Mouse (Mus musculus) kidney, postnatal 10 days (tissue): ENCODE data around the gene Pabpn1.

Experiments
- DNase-seq: peaks from one replicate; pipeline ENCODE4 v3.0.0; 2021; ENCODE audit warnings: mixed read lengths

Gene Pabpn1

DNA sequence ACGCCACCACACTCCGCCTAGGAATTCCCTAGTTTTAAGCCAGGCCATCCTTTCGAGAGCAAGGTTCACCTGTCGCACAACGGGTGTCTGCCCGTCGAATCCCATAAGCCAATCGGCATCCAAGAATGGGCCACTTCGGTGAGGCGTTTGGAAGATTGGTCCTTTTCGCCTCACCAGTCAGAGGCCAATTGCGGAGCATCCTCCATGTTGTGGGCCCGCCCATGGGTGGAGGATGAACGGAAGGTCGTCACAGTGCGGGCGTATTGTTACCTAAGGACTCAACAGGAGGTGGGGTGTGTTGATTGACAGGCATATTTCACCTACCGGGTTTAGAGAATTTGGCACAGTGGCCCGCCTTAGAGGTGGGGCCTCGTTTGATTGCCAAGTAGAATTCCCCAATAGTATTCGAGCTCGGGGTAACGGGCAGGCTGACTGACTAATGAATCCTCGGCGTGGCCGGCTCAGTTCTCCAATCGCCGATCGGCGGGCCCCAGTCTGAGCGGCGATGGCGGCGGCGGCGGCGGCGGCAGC, 1.4 kb downstream of the Pabpn1 start:
- DNase-seq = peak; percentile 96

DNA sequence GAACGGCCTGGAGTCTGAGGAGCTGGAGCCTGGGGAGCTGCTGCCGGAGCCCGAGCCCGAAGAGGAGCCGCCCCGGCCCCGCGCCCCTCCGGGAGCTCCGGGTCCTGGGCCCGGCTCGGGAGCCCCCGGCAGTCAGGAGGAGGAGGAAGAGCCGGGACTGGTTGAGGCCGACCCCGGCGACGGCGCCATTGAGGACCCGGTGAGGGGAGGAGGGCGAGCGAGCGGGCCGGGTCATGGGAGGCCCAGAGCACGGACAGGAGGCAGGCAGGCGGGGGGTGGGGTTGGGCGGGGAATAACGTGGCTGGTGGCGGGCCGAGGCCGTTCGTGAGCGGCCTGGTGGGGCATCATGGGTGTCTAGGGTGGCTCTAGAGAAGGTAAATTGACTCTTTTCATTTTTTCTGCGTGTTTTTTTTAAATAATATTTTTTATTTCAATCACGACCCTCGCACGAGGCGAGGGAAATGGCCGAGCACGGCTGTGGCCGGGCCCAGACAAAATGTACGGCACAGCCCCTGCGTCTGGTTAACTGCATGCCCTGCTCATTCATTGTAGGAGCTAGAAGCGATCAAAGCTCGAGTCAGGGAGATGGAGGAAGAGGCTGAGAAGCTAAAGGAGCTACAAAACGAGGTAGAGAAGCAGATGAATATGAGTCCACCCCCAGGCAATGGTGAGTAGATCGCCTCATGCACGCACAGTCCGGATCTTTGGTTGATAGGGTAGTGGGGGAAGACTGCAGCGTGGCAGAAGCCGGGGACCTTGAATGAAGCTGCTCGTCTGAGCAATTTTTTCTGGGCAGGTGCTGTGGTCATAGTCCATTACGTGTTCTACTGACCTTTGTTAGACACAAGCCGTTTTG, 2.2 kb downstream of the Pabpn1 start:
- DNase-seq = peak; percentile 79

DNA sequence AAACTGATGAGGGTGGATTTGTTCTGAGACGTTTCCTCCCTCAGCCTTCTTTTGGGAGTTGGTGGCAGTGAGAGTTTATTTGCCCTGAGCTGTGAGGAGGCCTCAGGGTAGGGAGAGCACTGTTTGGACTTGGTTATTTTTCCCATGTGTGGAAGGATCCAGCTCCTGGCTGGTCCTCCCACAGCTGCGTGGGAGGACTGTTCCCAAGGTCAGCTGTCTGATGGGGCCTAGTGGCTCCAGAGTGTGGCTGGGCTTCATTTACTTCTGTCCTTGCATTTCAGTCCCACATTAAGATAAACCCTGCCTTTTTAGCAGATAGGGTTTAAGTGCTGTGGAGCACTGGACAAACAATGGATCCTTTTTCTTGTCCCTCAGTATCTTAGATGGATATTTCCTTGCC, 5.1 kb downstream of the Pabpn1 start:
- DNase-seq = peak; percentile 28

DNA sequence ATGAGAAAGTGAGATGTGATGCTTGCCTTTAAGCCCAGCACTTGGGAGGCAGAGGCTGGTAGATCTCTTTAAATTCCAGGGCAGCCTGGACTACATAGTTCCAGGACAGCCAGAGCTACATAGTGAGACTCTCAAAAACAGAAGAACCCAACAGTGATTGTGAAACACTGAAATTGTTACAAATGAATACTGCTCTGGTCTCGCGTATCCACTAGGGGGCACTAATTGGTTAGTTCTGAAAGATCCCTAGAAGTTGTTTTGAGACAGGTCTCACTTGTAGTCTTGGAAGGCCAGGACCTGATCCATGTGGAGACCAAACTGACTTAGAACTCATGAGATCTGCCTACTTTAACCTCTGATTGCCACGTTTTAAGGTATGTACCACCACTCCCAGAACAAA, 8.1 kb downstream of the Pabpn1 start:
- peak; percentile 83 for DNase-seq

DNA sequence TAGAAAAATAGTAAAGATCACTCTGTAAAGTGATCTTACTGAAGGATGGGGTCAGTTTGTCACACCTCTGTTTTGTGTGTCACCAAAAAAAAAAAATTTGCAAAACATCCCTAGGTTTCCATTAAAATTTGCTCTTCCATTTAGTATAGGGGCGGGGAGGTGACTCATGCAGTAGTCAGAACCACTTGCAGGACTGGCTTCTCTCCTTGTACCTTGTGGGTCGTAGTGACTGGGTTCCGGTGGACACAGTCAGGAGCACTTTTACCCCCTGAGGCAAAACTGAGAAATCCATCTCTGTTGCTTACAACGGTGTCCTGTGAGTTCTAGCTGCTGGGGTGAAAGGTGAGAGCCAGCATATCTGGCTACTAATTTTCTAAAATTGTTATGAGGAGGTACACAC, 11.3 kb downstream of the Pabpn1 start:
- no peak for DNase-seq

DNA sequence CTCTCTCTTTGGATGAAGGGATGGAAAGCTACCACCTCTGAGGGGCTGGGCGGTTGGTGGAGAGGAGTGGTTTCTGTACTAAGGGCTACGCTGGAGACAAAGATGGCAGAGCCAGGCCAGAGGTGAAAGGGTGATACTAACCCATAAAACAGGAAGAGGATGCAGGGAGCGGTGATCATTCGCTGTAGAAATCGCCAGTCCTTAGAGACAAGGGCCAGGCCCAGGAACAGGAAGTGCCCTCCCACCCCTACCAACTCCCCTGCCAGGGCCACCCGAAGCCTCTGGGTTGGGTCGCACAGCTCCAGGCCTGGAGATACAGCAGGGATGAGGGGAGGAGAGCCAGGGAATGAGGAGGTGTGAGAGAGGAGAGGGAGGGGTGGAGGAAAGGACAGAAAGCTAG, 16.4 kb downstream of the Pabpn1 start:
- no peak for DNase-seq

DNA sequence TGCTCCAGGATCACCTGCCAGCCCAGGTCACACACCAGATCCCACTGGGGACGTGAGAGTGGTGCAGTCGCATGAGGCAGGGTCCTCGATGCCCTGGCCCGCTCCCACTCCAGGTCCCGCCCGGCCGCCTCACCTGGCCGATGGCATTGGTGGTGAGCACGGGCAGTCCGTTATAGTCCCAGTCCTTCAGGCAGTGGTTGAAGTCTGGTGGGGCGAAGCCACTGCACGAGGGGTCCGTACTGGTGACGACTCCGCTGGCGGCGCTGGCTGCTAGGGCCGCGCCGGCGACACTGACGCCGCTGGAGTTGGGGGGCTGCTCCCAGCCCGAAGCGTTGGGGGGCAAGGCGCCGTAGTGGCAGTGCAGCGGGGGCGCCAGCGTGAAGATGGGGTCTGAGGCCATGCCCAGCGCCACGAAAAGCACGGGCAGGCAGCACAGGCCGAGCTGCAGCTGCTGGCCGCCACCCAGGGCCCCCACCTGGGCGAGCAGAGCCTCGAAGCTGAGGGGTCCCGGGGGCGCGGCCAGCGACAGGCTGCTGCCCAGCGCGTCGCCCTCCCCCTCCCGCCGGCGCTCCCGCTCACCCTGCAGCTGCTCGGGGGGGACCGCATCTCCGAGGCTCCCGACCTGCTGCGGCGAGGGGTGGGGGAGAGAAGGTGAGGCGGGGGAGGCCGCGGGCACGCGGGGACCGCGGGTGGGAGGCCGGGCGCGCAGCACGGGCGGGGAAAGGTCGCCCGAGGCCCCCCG, 20.0 kb downstream of the Pabpn1 start:
- DNase-seq = peak; percentile 59

DNA sequence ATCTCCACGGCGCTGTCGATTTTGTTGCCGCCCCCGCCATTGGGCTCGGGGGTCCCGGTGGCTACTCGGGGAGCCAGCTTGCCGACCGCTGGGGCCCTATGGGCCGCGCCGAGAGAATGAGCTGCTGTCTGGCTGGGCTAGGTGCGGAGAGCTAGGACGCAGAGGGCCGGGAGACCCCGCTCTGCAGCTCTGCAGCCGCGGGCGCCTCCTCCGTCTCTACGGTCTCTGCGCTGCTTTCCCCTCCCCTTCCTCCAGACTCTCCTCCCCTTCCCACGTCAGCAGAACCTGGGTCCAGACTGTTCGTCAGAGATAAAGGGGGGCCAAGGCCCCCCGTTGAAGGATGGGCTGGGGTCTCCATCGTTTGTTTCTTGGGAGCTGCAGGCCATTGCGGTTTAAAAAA, 20.6 kb downstream of the Pabpn1 start, which contains the start of gene Slc22a17:
TSS of gene Slc22a17 (minus strand) at position 247 of the 400 bp plus-strand sequence.
- peak; percentile 87 for DNase-seq

DNA sequence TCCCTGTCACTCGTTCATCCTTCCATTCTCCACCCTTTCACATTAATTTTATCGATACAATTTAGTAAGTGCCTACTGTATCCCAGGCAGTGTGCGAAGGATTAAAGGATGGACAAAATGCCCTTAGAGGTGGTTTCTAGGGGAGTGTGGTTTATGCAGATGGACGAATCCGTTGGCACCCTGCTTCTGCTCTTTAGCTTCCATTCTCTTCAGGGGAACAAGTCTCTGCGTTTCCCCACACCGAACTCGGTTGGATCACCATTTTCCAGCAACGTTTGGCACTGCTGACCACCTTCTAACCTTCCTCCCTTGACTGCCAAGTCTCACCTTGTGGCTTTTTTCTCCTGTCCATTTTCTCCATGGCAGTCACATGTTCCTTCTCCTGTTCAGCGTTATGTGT, 21.0 kb downstream of the Pabpn1 start:
- no peak for DNase-seq

DNA sequence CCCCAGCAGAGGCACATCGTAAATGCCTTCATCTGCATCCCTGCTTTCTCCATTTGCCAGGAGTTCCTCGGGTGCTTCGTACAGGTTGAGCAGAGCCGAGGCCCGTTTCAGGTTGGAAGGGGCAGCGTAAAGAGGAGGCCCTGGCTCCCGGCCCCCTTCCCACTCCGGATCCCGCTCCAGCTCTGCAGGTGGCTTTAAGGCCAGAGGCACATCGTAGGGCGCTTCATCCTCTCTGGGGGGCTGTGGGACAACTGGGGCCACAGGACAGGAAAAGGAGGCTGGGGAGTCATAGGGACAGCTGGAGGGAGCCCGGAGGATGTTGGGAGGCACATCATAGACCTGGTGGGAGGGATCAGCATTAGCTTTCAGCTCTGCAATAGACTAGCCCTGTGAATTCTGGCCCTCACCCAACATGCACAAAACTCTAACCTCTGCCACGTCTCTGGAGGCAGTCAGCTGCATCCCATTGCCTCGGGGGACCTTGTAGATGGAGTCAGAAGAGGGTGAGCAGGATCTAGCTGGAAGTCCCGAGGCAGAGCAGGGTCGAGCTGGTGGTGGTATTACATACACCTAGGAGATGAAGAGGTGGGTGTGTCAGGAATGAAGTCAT, 27.9 kb downstream of the Pabpn1 start:
- DNase-seq = peak; percentile 63

DNA sequence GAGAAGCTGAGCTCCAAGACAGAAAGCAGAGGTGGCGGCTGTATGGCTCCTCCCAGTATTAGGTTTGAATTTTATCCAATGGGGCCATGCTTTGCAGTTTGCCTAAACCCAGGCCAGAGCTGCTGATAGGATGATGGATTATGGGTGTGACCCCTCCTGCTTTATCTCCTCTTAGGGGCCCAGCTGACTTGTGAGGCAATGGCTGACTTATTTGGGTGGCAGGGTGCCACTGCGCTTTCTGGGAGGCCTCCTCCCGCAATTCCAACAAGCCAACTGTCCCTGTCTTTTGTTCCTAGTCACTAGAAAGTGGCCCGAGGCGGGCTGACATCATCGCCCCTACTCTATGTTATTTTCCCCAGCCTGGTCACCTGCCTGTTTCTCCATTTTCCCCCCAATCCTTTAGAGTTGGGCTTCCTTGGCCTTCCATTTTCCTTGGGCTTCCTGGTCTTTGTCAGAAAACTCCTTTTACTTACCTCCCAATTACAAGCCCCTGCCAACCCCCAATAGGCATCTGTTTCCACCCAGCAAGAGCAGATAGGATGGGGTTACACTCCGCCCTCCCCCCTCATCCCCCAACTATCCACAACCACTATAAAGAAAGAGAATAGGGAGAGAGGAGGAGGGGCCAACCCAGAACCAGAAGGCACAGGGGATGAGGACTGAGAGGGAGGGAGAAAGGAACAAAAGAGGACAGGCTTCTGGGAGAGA, 32.5 kb downstream of the Pabpn1 start:
- DNase-seq = peak; percentile 52

DNA sequence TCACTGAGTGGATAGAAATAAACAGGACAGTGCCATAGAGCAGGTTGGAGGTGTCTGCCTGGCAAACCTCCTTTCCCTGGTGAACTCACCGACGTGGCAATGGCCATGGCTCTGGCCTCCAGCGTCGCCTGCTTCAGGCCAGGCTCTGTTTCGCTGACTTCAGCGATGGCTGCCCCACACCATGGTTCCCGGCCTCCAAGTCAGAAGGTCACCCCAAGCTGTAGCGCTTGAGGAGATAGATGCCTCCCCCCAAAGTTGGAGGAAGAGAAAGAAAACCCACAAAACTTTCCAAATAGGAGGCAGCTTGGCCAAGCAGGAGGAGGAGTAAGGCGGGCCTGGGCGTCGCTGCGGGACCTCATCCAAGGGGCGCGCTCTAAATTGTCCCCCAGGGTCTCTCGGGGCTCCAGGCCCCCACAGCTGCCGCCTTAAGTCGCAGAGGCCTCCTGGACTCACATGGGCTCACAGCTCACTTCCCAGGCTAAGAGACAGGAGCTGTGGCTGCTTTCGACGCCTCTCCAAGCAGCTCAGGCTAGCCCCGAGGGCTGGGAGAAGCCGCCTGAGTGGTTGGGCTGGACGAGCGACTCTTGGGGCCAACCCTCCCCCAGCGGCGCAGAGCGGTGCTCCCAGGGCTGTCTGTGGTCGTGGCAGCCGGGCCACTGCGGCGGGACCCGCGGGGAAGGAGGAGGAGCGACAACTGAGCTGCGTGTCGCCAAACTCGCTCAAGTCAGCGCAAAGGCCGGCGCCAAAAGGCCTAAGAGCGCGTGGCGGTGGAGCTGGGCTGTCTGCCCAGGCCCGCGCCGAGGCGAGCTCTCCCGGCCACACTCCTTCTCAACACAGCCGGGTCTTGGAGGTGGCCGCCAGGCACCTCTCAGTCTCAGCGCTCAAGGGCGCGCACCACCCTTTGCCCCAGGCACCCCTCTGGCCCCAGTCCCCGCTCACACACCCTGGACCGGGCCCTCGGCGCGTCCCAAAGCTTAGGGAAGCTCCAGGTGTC, 33.3 kb downstream of the Pabpn1 start, which contains the start of gene Efs:
TSS of gene Efs (minus strand) at position 778 of the 994 bp plus-strand sequence.
- DNase-seq = peak; percentile 80

DNA sequence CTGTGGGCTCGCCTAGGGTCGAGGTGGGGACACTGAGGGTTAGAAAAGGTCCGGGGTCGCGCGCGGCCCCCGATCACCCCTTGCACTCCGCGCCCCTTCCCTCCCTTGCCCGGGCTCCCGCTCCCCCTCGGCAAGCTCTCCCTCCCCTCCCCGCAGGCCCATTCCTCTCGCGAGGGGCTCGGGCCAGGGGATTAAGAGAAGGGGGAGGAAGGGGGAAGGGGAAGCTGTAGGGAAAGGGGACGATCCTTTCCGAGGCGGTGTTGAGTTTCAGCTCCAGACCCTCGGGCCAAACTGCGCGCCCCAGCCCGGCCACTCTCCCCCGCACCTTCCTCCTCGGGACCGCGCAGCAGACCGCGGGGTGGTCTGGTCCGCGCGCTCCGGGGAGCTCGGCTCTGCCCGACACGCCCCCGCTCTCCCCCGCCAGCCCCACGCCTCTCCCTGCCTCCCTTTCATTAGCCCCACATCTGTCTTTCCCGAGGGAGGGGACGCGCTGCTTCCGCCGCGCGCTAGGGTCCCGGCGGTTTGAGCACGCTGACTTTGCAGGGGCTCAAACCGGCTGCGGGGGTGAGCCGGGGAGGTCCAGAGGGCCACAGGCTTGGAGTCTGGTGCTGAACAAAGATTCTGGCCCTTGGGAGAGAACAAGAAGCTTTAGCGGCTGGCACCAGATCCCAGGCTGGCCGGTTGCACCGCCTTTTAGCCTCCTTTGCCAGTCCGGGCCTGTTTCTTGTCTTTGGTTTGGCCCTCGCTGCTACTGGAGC, 34.3 kb downstream of the Pabpn1 start:
- DNase-seq = peak; percentile 78

DNA sequence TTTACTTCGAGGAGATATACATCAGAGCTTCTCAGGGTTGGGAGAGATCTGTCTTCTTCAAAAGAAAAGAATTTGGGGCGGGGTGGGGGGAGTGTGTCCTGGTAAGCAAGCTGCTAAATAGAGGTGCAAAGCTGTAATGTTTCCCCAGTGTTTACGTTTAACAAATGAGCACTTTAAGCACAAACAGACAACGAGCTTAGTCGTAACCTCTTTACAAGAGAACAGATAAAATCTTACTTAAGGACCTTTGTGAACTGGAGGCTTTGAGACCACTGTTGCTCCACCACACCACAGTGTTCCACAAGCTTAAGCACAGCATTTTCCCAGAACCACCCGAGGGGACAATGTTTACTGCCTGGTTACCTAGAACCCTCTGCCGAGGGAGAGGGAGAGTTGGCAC, 35.0 kb downstream of the Pabpn1 start:
- no peak for DNase-seq

DNA sequence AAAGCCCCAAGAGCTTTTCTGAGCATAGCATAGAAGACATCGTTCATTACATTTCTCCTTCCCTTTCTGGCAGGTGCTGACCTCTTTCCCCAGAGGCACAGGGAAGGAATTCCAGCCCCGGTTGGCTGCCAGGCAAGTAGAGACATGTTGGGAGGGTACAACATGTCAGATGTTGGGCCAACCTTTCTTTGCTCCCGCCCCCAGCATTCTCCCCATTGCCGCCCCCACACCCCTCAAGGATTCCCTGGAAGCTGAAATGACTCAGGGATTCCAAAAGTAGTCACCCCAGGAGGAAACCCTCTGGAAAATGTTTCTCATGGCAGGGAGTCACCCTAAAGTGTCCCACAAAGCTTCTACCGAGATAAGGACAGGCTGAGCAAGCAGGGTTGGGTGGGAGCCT, 37.5 kb downstream of the Pabpn1 start:
- DNase-seq = no peak

DNA sequence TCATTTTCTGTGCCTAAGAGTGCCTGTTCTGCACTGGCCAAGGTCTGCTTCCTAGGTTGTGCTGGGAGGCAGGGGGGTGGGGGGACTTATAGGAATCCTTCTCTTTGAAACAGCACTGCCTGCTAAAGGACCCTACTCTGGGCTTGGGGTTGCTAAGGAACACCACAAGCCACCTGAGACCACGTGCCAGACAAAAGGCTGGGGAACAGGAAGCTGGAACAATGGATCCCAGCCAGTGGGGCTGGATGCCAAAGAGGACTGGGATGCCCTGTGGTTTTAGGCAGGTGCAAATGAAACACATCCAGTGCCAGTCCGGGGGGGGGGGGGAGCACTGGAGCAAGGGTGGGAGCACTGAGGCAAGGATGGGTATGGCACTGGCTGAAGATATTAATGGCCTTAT, 38.1 kb downstream of the Pabpn1 start:
- peak; percentile 41 for DNase-seq

DNA sequence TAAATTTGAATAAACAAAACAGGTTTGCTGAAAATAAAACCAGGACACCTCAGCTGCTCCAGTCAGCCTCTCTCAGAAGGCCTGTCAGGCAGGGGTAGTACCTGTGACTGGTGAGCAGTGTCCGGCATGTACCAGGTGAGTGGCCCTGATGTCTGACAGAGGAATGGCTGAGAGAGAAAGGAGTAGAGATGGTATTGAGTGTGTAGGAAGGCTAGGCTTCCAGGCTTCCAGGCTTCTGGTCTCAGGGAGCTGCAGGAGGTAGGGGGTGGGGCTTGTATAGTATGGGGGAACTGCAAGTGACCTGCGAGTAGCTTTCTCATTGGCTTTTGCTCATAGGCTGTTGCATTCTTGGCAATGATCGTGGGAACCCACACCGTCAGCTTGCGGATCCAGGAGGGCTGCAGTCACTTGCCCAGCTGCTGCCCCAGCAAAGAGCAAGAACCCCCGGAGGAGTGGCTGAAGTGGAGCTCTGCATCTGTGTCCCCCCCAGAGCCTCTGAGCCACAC, 40.4 kb downstream of the Pabpn1 start, which contains the start of gene Il25:
TSS of gene Il25 (plus strand) at position 51 of the 506 bp plus-strand sequence.
- DNase-seq = no peak

DNA sequence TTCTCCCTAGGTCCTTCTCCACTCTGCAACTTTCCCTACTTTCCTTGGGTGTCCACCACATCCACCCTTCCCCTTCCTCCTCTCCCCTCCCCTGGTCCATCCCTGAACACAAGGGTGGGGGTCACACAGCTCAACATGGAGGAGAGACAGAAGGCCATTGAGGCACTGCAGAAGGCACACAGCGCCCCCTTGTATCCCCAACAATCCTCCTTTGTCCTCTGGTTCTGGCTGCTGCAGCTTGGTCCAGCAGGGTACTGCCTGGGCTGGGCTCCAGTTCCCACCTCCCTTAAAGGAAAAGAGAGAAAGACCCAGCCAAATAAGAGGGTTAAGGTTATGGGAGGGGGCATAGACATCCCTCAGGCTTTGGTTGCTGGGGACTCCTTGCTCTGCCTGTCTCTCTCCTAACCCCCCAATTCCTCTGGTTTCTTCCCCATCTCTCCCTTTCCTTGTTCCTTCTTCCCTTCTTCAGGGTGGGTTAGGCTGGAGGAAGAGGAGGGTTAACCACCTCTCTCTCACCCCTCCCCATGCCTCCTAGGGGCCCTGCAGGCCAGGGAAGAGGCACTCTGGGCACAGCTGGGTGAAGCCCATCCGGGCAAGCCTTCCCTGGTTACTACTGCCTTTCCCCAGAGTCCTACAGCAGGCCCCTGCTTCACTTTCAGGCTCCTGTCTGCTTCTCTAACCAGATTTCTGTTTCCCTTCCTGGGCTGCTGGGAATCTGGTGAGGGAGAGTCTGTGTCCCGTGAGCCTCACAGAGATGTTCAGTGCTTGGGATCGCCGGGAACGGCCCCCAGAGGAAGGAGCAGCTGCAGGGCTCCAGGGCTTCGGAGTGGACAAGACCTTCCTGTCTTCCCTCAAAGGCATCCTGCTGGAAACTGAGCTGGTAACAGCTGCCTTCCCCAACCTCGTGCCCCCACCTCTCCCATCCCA, 43.9 kb downstream of the Pabpn1 start, which contains the start of gene Cmtm5:
TSS of gene Cmtm5 (plus strand) at position 358 of the 927 bp plus-strand sequence.
- DNase-seq = peak; percentile 42

DNA sequence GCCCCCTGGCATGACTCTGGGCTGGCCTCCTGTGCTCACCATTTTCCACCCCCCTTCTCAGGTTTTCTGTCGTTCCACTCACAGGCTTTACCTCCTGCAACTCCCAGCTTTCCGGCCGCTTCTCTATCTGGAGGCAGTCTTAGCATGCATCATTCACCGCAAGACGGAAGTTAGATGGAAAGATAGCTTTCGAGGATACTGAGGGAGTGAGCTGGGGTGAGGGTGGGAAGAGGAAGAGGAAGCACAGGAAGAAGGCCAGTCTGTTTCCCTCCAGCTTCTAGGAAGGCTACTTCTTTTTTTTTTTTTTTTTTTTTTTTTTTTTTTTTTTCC, 44.5 kb downstream of the Pabpn1 start:
- DNase-seq = no peak
